Mouse (Mus musculus) intestine, embryonic 15.5 days (tissue): ENCODE measurements around the gene Tnfrsf22. TPM values are rescaled to one million over a fixed set of nuclear protein-coding genes. Genes with fewer than 3 reads are reported as not detected.

Experiments used
- ATAC-seq: fragments of 200-750 bp; cut with Nextera tagmentation; 2 replicates; pipeline ENCODE4 v1.8.0; 2017; ENCODE audit warnings: moderate TSS enrichment, moderate library complexity
- H3K27ac ChIP-seq: fragments of 300-500 bp; sonication (generic); 2 replicates; pipeline ENCODE4 v1.5.1; 2015; ENCODE audit warnings: mild to moderate bottlenecking, inconsistent platforms
- H3K27me3 ChIP-seq: fragments of 300-500 bp; sonication (generic); replicated peaks from 2 replicates; pipeline ENCODE4 v1.6.1; 2015; ENCODE audit warnings: inconsistent platforms
- H3K36me3 ChIP-seq: fragments of 300-500 bp; sonication (generic); 2 replicates; pipeline ENCODE4 v1.6.1; 2015; ENCODE audit warnings: inconsistent platforms
- H3K4me1 ChIP-seq: fragments of 300-500 bp; sonication (generic); replicated peaks from 2 replicates; pipeline ENCODE4 v1.6.1; 2015; ENCODE audit warnings: inconsistent platforms
- H3K4me2 ChIP-seq: fragments of 300-500 bp; sonication (generic); replicated peaks from 2 replicates; pipeline ENCODE4 v1.6.1; 2015; ENCODE audit warnings: mild to moderate bottlenecking, inconsistent platforms
- H3K4me3 ChIP-seq: fragments of 300-500 bp; sonication (generic); replicated peaks from 2 replicates; pipeline ENCODE4 v1.5.1; 2015; ENCODE audit warnings: inconsistent platforms
- H3K9ac ChIP-seq: fragments of 300-500 bp; sonication (generic); 2 replicates; pipeline ENCODE4 v1.6.1; 2015; ENCODE audit warnings: inconsistent platforms
- H3K9me3 ChIP-seq: fragments of 300-500 bp; sonication (generic); 2 replicates; pipeline ENCODE4 v1.6.1; 2016; ENCODE audit warnings: inconsistent platforms
- WGBS: fragments of 180-500 bp; shearing (Covaris S2); methylation state at CpG from one replicate; pipeline ENCODE4 v1.1.7; 2015; 5-methylcytosine and 5-hydroxymethylcytosine counted together
- polyA plus RNA-seq: library from polyadenylated mRNA; unstranded; fragments of >200 nt; fragmentation: Nextera tagmentation; extraction: Ambion mirVana; gene quantifications from 2 replicates; pipeline ENCODE4 v1.2.1, GENCODE M21; 2015

Gene Tnfrsf22
- polyA plus RNA-seq, 1 experiment from 2014 or later, result 6.9 TPM

GRCm38 (mm10) chr7:143594865-143595264 is 54.6 kb downstream of the Tnfrsf22 start:
- peak; percentile 67 for ATAC-seq
- Histone ChIP-seq H3K27ac (no peak overlapping the region), H3K9me3 (no peaks in the 10 kb centered on the region), H3K4me2 (no peak overlapping the region), H3K4me1 (peaks cover 22% of the 10 kb centered on the region), H3K4me3 (no peak overlapping the region), H3K9ac (no peak overlapping the region), H3K27me3 (no peaks in the 10 kb centered on the region), H3K36me3 (peaks cover 7% of the 10 kb centered on the region)
- 36% methylated on average over 5 of the region's 5 CpGs for WGBS

- 91% methylated on average over 10 of the region's 10 CpGs for WGBS
- Histone ChIP-seq H3K4me3 (no peak overlapping the region), H3K9me3 (no peaks in the 10 kb centered on the region), H3K9ac (no peak overlapping the region), H3K4me1 (peaks cover 12% of the 10 kb centered on the region), H3K27ac (no peak overlapping the region), H3K4me2 (no peak overlapping the region), H3K36me3 (peaks cover 11% of the 10 kb centered on the region), H3K27me3 (no peaks in the 10 kb centered on the region)
- ATAC-seq, result no peak
Measured at GRCm38 (mm10) chr7:143592255-143592654, 57.2 kb downstream of the Tnfrsf22 start.

DNA sequence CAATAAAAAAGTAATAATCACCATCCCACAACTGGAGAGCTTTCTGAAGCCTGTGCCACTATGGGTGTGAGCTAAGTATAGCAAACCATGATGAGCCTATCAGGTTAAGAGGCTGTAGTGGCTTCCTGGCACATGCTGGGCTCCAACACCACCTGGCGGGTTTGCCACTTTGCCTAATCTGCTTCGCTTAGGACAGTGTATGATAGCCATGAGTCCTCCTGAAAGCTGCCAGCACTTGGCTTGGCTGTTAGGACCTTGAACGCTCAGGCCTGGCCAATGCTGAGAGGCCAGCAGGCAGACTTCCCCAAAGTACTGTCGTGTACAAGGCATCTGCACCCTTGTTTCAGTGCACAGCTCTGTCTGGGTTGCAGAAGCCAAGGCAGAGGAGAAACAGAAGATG is 61.5 kb downstream of the Tnfrsf22 start:
- H3K36me3 ChIP-seq, result peaks cover 37% of the 10 kb centered on the region
- 95% methylated on average over 4 of the region's 4 CpGs for WGBS
- no peak for ATAC-seq

GRCm38 (mm10) chr7:143587586-143587985 is 61.9 kb downstream of the Tnfrsf22 start:
- no peak overlapping the region for H3K27ac ChIP-seq
- H3K27me3 ChIP-seq, result no peaks in the 10 kb centered on the region
- 94% methylated on average over 5 of the region's 5 CpGs for WGBS
- no peaks in the 10 kb centered on the region for H3K9me3 ChIP-seq
- no peak for ATAC-seq
- no peaks in the 10 kb centered on the region for H3K4me1 ChIP-seq
- H3K9ac ChIP-seq, result no peak overlapping the region
- no peak overlapping the region for H3K4me2 ChIP-seq
- peaks cover 41% of the 10 kb centered on the region for H3K36me3 ChIP-seq
- H3K4me3 ChIP-seq, result no peak overlapping the region

More for the DNA sequence above, 61.5 kb downstream of the Tnfrsf22 start:
- no peaks in the 10 kb centered on the region for H3K27me3 ChIP-seq
- no peak overlapping the region for H3K4me2 ChIP-seq
- H3K27ac ChIP-seq, result no peak overlapping the region
- no peak overlapping the region for H3K9ac ChIP-seq
- no peak overlapping the region for H3K4me3 ChIP-seq
- H3K4me1 ChIP-seq, result no peaks in the 10 kb centered on the region
- no peaks in the 10 kb centered on the region for H3K9me3 ChIP-seq

Other genes with a start within 250 kb of the Tnfrsf22 start
- 672 and 702 TPM in 2 replicates for gene Cdkn1c, start 188.6 kb downstream of the Tnfrsf22 start, polyA plus RNA-seq
- 11.4 and 13.4 TPM in 2 replicates for gene Slc22a18, start 175.9 kb downstream of the Tnfrsf22 start, polyA plus RNA-seq
- 13.6 and 17.7 TPM in 2 replicates for gene Phlda2, start 146.5 kb downstream of the Tnfrsf22 start, polyA plus RNA-seq
- 198 TPM in 2 replicates for gene Nap1l4, start 100.6 kb downstream of the Tnfrsf22 start, polyA plus RNA-seq
- 57.6 and 62.7 TPM in 2 replicates for gene Cars, start 49.6 kb downstream of the Tnfrsf22 start, polyA plus RNA-seq
- gene Tnfrsf26, start 20.9 kb downstream of the Tnfrsf22 start, polyA plus RNA-seq, result 0.35 and 0.38 TPM in 2 replicates
- 0.69 and 1.2 TPM in 2 replicates for gene Tnfrsf23, start 36.2 kb upstream of the Tnfrsf22 start, polyA plus RNA-seq
- gene Osbpl5, start 107.3 kb upstream of the Tnfrsf22 start, polyA plus RNA-seq, result 25.6 and 25.9 TPM in 2 replicates
- not detected in 2 replicates for gene Mrgprg, start 117.3 kb upstream of the Tnfrsf22 start, polyA plus RNA-seq
- 1.2 and 1.3 TPM in 2 replicates for gene Mrgpre, start 134.8 kb upstream of the Tnfrsf22 start, polyA plus RNA-seq
- gene Nadsyn1, start 173.2 kb upstream of the Tnfrsf22 start, polyA plus RNA-seq, result 19.4 and 21.1 TPM in 2 replicates
- gene Dhcr7, start 173.5 kb upstream of the Tnfrsf22 start, polyA plus RNA-seq, result 70.2 and 78.9 TPM in 2 replicates
- not detected in 2 replicates for gene Gm498, start 217.2 kb upstream of the Tnfrsf22 start, polyA plus RNA-seq